Mouse (Mus musculus): Measurements from ENCODE around the gene Glg1. TPM values are rescaled to one million over a fixed set of nuclear protein-coding genes. Genes with fewer than 3 reads are reported as not detected.
"Not testable (repeated sequence)": the region's sequence is repeated elsewhere in the genome, so short reads cannot be mapped to it uniquely, and the experiment has no call there.

Gene Glg1
- total RNA-seq, 2 experiments from 2014 or later, result 118 to 119 TPM

DNA sequence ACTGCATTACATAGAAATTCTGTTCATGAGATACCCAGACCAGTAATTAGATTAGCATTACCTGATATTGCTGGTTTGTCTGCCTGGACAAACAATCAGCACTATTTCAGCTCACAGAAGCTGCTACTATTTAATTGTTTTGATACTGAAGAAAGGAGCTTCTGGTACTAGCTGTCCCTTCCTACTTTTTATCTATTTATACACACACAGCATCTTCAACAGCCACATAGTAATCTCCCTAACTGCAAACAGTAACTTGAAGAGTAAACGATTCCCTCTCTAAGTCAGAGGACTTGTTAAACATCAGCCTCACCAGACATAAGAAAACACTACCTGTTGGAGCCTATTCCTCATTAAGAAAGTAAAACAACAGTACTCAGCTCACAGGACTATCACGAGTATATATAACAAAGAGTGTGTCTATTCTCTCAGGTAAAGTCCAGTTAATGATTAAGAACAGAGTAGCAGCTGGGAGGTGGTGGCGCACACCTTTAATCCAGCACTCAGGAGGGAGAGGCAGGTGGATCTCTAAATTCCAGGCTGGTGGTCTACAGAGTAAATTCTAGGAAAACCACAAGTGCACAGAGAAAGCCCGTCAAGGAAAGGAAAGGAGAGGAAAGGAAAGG, 6.4 kb downstream of the Glg1 start:
- DNase-seq (ENCODE audit: low spot score in 2 of 2), result no peak

DNA sequence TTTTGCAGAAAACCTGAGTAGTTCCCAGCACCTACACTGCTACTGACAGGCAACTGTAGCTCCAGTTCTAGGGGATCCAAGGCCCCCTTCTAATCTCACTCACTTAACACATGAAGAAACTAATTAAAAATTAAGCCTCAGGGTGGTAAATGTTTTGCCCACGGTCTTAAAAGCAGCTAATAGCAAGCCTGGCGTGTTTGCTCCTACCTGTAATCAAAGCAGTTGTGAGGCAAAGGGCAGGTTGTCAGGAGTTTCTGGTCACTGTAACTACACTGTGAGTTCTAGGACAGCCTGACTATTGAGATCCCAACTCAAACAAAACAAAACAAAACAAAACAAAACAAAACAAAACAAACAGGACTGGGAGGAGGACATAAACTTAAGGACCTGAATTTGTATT, 8.9 kb downstream of the Glg1 start:
- no peak for DNase-seq (ENCODE audit: low spot score in 2 of 2)

DNA sequence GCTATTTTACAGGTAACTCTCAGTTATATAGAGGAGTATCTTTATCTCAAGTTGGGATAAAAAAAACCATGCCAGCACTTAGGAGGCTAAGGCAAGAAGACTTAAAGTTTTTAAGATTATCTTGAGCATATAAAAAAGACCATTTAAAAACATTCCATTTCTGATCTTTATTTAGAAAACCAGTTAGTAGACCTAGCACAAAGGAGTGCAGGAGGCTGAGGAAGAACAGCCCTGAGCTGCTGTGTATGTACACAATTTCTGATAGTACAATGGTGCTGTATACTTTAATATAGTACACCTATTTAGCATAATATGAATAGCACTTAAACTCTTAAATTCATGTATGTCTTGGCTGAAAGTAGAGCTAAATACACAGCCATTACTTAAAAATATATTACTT, 10.9 kb downstream of the Glg1 start:
- DNase-seq (ENCODE audit: low spot score in 2 of 2), result no peak

GRCm38 (mm10) chr8:111246864-111247263, 12.2 kb downstream of the Glg1 start:
- DNase-seq (ENCODE audit: low spot score in 2 of 2), result not testable (repeated sequence)

GRCm38 (mm10) chr8:111246287-111246830, 12.7 kb downstream of the Glg1 start:
- no peak for DNase-seq (ENCODE audit: low spot score in 2 of 2)

- no peak for DNase-seq (ENCODE audit: low spot score in 2 of 2)
Measured at GRCm38 (mm10) chr8:111237301-111237700, 21.7 kb downstream of the Glg1 start.

DNA sequence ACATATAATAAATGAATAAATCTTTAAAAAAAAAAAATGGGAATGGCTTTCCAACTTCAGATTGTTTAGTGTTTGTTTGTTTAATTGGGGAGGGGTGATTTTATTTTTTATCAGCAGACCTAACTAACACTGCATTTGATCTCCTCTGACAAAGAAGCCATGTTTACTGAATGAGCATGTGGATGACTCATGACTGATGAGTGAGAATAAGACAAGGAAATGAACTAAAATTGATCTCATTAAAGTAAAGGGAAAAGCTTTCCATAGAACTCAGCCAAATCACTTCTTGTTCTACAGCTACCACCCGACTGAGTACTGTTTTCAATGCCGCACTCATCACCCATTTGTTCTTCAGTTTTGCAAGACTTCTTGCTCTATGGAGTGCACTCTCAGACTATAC, 25.3 kb downstream of the Glg1 start:
- no peak for DNase-seq (ENCODE audit: low spot score in 2 of 2)

GRCm38 (mm10) chr8:111224153-111224552, 34.9 kb downstream of the Glg1 start:
- DNase-seq (ENCODE audit: low spot score in 2 of 2), result peak in 1 of 2 experiments; percentile 17

GRCm38 (mm10) chr8:111218107-111218506, 40.9 kb downstream of the Glg1 start:
- DNase-seq (ENCODE audit: low spot score in 2 of 2), result peak; percentile 31 to 60

GRCm38 (mm10) chr8:111213406-111213805, 45.6 kb downstream of the Glg1 start:
- DNase-seq (ENCODE audit: low spot score in 2 of 2), result no peak

DNA sequence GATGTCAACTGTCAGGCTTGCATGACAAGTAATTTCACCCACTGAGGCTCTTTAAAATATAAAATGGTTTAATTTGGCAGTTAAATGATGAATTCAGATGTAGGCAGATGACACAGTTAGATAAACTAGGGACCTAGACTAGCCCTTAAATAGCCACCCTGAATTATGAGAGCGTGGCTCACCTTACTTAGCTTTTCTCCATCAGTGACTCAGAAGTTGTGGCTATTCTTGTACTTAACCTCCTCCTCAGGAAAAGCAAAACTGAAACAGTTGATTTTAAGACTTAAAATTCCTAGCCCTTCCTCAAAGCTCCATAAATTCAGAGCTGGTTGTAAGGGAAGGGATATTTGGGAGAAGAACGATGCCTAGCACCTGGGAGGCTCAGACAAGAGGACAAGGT, 47.8 kb downstream of the Glg1 start:
- DNase-seq (ENCODE audit: low spot score in 2 of 2), result no peak

DNA sequence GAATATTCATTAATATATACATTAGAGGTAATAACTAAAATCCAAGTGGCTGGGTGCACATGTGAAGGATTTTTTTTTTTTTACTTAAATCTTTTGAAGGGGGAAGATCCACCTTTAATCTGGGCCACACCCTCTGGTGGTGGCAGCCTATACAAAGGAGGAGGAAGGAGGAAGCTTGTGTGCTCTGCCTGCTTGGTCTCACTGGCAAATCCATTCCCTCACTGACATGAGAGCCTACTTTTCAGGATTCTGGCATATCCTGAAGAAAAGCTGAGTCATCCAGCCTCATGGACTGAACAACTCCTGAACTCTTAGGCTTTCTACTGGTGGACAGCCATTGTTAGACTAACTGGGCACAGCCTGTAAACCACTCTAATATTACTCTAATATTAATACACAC, 49.1 kb downstream of the Glg1 start:
- no peak for DNase-seq (ENCODE audit: low spot score in 2 of 2)

GRCm38 (mm10) chr8:111206321-111206720, 52.7 kb downstream of the Glg1 start:
- DNase-seq (ENCODE audit: low spot score in 2 of 2), result no peak

DNA sequence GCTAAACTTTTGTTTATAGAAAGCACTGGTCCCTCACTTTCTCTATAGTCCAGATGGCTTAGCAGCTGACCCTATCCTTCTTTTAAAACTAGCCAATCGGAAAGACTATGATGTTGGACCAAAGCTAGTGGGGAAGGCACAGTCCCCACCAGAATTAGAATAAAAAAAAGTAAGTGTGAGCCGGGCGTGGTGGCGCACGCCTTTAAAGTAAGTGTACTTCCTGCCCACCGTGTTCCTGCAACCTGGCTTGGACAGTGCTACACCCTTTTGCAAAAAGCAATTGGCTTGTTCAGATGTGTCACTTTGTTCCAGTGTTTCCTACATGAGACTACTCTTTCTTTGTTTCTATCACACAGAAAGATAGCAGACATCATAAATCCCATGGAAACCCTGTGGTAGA, 54.0 kb downstream of the Glg1 start:
- DNase-seq (ENCODE audit: low spot score in 2 of 2), result no peak

GRCm38 (mm10) chr8:111203341-111203740, 55.7 kb downstream of the Glg1 start:
- DNase-seq (ENCODE audit: low spot score in 2 of 2), result no peak

GRCm38 (mm10) chr8:111197966-111198365, 61.0 kb downstream of the Glg1 start:
- no peak for DNase-seq (ENCODE audit: low spot score in 2 of 2)

GRCm38 (mm10) chr8:111196181-111196580, 62.8 kb downstream of the Glg1 start:
- DNase-seq (ENCODE audit: low spot score in 2 of 2), result no peak

- no peak for DNase-seq (ENCODE audit: low spot score in 2 of 2)
Measured at GRCm38 (mm10) chr8:111188594-111189211, 70.3 kb downstream of the Glg1 start.

- no peak for DNase-seq (ENCODE audit: low spot score in 2 of 2)
Measured at GRCm38 (mm10) chr8:111187470-111187869, 71.5 kb downstream of the Glg1 start.

DNA sequence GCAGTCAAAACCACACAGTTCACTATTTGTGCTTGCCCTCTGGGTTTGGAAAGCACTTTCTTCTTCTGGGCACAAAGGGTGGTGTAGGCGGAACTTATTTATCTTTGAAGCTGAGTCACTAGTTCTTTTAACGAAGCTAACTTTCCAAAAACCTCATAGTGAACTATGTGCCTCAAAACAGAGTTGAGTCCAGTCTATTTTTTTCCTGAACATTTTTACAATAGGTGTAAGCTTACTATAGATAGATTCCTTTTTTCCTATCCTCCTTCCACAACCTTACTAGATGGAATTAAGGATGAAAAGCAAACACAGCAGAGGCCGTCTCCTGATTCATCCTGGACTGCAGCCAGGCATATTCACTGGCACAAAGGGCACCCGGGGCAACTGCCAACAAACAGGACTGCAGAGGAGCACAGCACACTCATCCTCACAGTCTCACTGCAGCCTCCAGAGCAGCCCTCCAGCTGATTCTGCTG, 73.5 kb downstream of the Glg1 start:
- DNase-seq (ENCODE audit: low spot score in 2 of 2), result peak; percentile 34 to 59

- no peak for DNase-seq (ENCODE audit: low spot score in 2 of 2)
Measured at GRCm38 (mm10) chr8:111171661-111172060, 87.4 kb downstream of the Glg1 start.

- DNase-seq (ENCODE audit: low spot score in 2 of 2), result peak; percentile 63 to 67
Measured at GRCm38 (mm10) chr8:111157617-111158016, 101.4 kb downstream of the Glg1 start.

Measured in layer of hippocampus, postnatal 10 days (tissue).